Mouse (Mus musculus) ES-E14 (cell line): ENCODE measurements around the gene Rbm19. TPM values are rescaled to one million over a fixed set of nuclear protein-coding genes. Genes with fewer than 3 reads are reported as not detected.

ENCODE experiments used
- DNase-seq: peaks from one replicate; pipeline ENCODE4 v3.0.0-alpha.2; 2013; ENCODE audit warnings: low read depth, low spot score
- H3K27ac ChIP-seq: 2 replicates; pipeline ENCODE4 v1.5.1; 2012; ENCODE audit warnings: low read depth, mild to moderate bottlenecking, low read length, moderate library complexity, mixed read lengths; ENCODE audit not compliant: poor library complexity, insufficient read depth, severe bottlenecking
- H3K36me3 ChIP-seq: 2 replicates; pipeline ENCODE4 v1.6.1; 2012; ENCODE audit warnings: mild to moderate bottlenecking, low read length, moderate library complexity, mixed read lengths; ENCODE audit not compliant: control insufficient read depth, poor library complexity, insufficient read depth, severe bottlenecking
- H3K4me1 ChIP-seq, 2 experiments: fragments of 150-350 bp in 1 of 2; sonication (generic) in 1 of 2; 2 replicates each; pipeline ENCODE4 v1.6.1; 2012; ENCODE audit warnings: low read length in 2 of 2, mild to moderate bottlenecking in 1 of 2, mixed read lengths in 1 of 2; ENCODE audit not compliant: control insufficient read depth in 2 of 2, insufficient read depth in 2 of 2, poor library complexity in 1 of 2
- H3K4me3 ChIP-seq, 2 experiments: fragments of 150-350 bp in 1 of 2; sonication (generic) in 1 of 2; 2 replicates each; pipeline ENCODE4 v1.5.1; 2012; ENCODE audit warnings: low read length in 2 of 2, low read depth in 1 of 2, mild to moderate bottlenecking in 1 of 2, mixed read lengths in 1 of 2; ENCODE audit not compliant: insufficient read depth in 1 of 2, poor library complexity in 1 of 2, severe bottlenecking in 1 of 2
- H3K9ac ChIP-seq: 2 replicates; pipeline ENCODE4 v1.6.1; 2012; ENCODE audit warnings: low read depth, mild to moderate bottlenecking, low read length, mixed read lengths; ENCODE audit not compliant: poor library complexity, insufficient read depth, severe bottlenecking
- H3K9me3 ChIP-seq: fragments of 150-350 bp; sonication (generic); 2 replicates; pipeline ENCODE4 v1.6.1; 2012; ENCODE audit warnings: low read depth, mild to moderate bottlenecking, low read length; ENCODE audit not compliant: control insufficient read depth, insufficient read depth
- CHD2 ChIP-seq: IDR thresholded peaks from 2 replicates; pipeline ENCODE4 v1.6.1; 2014; ENCODE audit warnings: mild to moderate bottlenecking, low read depth, low read length, inconsistent platforms
- HCFC1 ChIP-seq: IDR thresholded peaks from 2 replicates; pipeline ENCODE4 v1.6.1; 2012; ENCODE audit warnings: low read length, inconsistent platforms, borderline replicate concordance; ENCODE audit not compliant: insufficient read depth
- MAFK ChIP-seq: IDR thresholded peaks from 2 replicates; pipeline ENCODE4 v1.6.1; 2014; ENCODE audit warnings: mild to moderate bottlenecking, low read depth, low read length, inconsistent platforms; ENCODE audit not compliant: insufficient read depth
- ZC3H11A ChIP-seq: IDR thresholded peaks from 2 replicates; pipeline ENCODE4 v1.6.1; 2012; ENCODE audit warnings: low read depth, mild to moderate bottlenecking, inconsistent platforms, low read length, borderline replicate concordance
- ZNF384 ChIP-seq: IDR thresholded peaks from 2 replicates; pipeline ENCODE4 v1.6.1; 2012; ENCODE audit warnings: low read depth, low read length, inconsistent platforms
- in situ Hi-C, 2 experiments: fragments of 600-800 bp; cut with MboI; formaldehyde crosslinking; loops; one replicate each; pipeline ENCODE4 v1.15.1; 2025; ENCODE audit warnings: low sequenced_read_pairs in 2 of 2, inconsistent platforms in 1 of 2; ENCODE audit not compliant: unreplicated experiment in 2 of 2
- total RNA-seq: library from RNA; depleted of rRNA; stranded (reverse); fragments of 300-350 nt; gene quantifications from 2 replicates; pipeline ENCODE4 v1.2.3, GENCODE M21; 2012

The Rbm19 gene
- total RNA-seq, 1 experiment: 67.6 TPM

GRCm38 (mm10) chr5:120199865-120200264 is 83.6 kb downstream of the Rbm19 start:
- Histone ChIP-seq H3K4me3 (no peak overlapping the region), H3K9ac (no peak overlapping the region), H3K9me3 (no peaks in the 10 kb centered on the region), H3K4me1 (peaks cover 0 to 3% of the 10 kb centered on the region in 2 experiments; a peak in 1 of 4 replicates), H3K36me3 (peaks cover 21% of the 10 kb centered on the region), H3K27ac (no peak overlapping the region)
- TF ChIP-seq MAFK (no peak), CHD2 (no peak), ZC3H11A (no peak), HCFC1 (no peak), ZNF384 (no peak)
- in situ Hi-C loops: no loop called here
- DNase-seq: no peak

GRCm38 (mm10) chr5:120204316-120204715 is 88.1 kb downstream of the Rbm19 start:
- no peak for DNase-seq
- in situ Hi-C loops: no loop called here
- no peaks in the 10 kb centered on the region for H3K9me3 ChIP-seq
- peaks cover 0 to 3% of the 10 kb centered on the region in 2 experiments; a peak in 1 of 4 replicates for H3K4me1 ChIP-seq
- H3K4me3 ChIP-seq: no peak overlapping the region
- H3K36me3 ChIP-seq: peaks cover 4% of the 10 kb centered on the region; the same call in 1 of the 2 replicates
- TF ChIP-seq CHD2 (no peak), ZNF384 (no peak), ZC3H11A (no peak), HCFC1 (no peak), MAFK (no peak)
- H3K9ac ChIP-seq: no peak overlapping the region
- no peak overlapping the region for H3K27ac ChIP-seq

GRCm38 (mm10) chr5:120206313-120206943 is 90.2 kb downstream of the Rbm19 start:
- Histone ChIP-seq H3K4me1 (no peaks in the 10 kb centered on the region; a peak in 1 of 4 replicates), H3K36me3 (no peaks in the 10 kb centered on the region), H3K9ac (no peak overlapping the region), H3K9me3 (no peaks in the 10 kb centered on the region), H3K27ac (no peak overlapping the region), H3K4me3 (no peak overlapping the region)
- DNase-seq: no peak
- TF ChIP-seq ZNF384 (no peak), CHD2 (no peak), MAFK (no peak), HCFC1 (no peak), ZC3H11A (no peak)
- in situ Hi-C loops: no loop called here

- H3K9me3 ChIP-seq: no peaks in the 10 kb centered on the region
- H3K4me1 ChIP-seq: no peaks in the 10 kb centered on the region
- no peak overlapping the region for H3K27ac ChIP-seq
- DNase-seq: no peak
- TF ChIP-seq ZNF384 (no peak), HCFC1 (no peak), ZC3H11A (no peak), CHD2 (no peak), MAFK (no peak)
- no peak overlapping the region for H3K9ac ChIP-seq
- in situ Hi-C loops: no loop called here
- no peak overlapping the region for H3K4me3 ChIP-seq
- no peaks in the 10 kb centered on the region for H3K36me3 ChIP-seq
These were observed 91.2 kb downstream of the Rbm19 start for GRCm38 (mm10) chr5:120207492-120207891.

- no peak for DNase-seq
- no peaks in the 10 kb centered on the region for H3K9me3 ChIP-seq
- no peak overlapping the region for H3K27ac ChIP-seq
- in situ Hi-C loops: no loop called here
- no peak overlapping the region for H3K9ac ChIP-seq
- H3K36me3 ChIP-seq: no peaks in the 10 kb centered on the region
- H3K4me1 ChIP-seq: no peaks in the 10 kb centered on the region
- H3K4me3 ChIP-seq: peak overlapping the region; percentile 19 to 45; a peak in 2 of 4 replicates
- TF ChIP-seq ZNF384 (no peak), HCFC1 (no peak), MAFK (no peak), ZC3H11A (no peak), CHD2 (no peak)
These were observed 94.4 kb downstream of the Rbm19 start for GRCm38 (mm10) chr5:120210668-120211067.
